Mouse (Mus musculus): ENCODE measurements around the gene Gpc5. TPM values are rescaled to one million over a fixed set of nuclear protein-coding genes. Genes with fewer than 3 reads are reported as not detected.

Gpc5 gene
- polyA plus RNA-seq, 1 experiment from 2014 or later, result 2.1 TPM

GRCm38 (mm10) chr14:116543746-116544145, 1451.7 kb downstream of the Gpc5 start:
- Histone ChIP-seq H3K9ac (replicated peaks) (no peak overlapping the region), H3K4me1 (no peaks in the 10 kb centered on the region), H3K4me2 (replicated peaks) (no peak overlapping the region), H3K4me3 (no peak overlapping the region), H3K27ac (replicated peaks) (no peak overlapping the region), H3K27me3 (no peaks in the 10 kb centered on the region), H3K36me3 (no peaks in the 10 kb centered on the region), H3K9me3 (no peaks in the 10 kb centered on the region)
- no peak; the same call in 1 of the 2 replicates for ATAC-seq (replicated peaks)

- no peaks in the 10 kb centered on the region for H3K4me1 ChIP-seq
- H3K4me2 ChIP-seq (replicated peaks), result no peak overlapping the region
- no peak for ATAC-seq (replicated peaks)
- H3K4me3 ChIP-seq, result no peak overlapping the region
- H3K36me3 ChIP-seq, result no peaks in the 10 kb centered on the region
- no peaks in the 10 kb centered on the region for H3K9me3 ChIP-seq
- 82% methylated on average over 5 of the region's 5 CpGs for WGBS
- no peaks in the 10 kb centered on the region for H3K27me3 ChIP-seq
- no peak overlapping the region for H3K9ac ChIP-seq (replicated peaks)
- H3K27ac ChIP-seq (replicated peaks), result no peak overlapping the region
These were observed 1459.4 kb downstream of the Gpc5 start for GRCm38 (mm10) chr14:116551401-116551800.

GRCm38 (mm10) chr14:116553316-116553715, 1461.3 kb downstream of the Gpc5 start:
- H3K27ac ChIP-seq (replicated peaks), result no peak overlapping the region
- no peak overlapping the region for H3K9ac ChIP-seq (replicated peaks)
- H3K4me3 ChIP-seq, result no peak overlapping the region
- no peaks in the 10 kb centered on the region for H3K9me3 ChIP-seq
- H3K27me3 ChIP-seq, result no peaks in the 10 kb centered on the region
- no peaks in the 10 kb centered on the region for H3K4me1 ChIP-seq
- WGBS, result 21% methylated on average over 7 of the region's 7 CpGs
- H3K36me3 ChIP-seq, result no peaks in the 10 kb centered on the region
- no peak for ATAC-seq (replicated peaks)
- no peak overlapping the region for H3K4me2 ChIP-seq (replicated peaks)

GRCm38 (mm10) chr14:116558141-116558800, 1466.3 kb downstream of the Gpc5 start:
- Histone ChIP-seq H3K4me2 (replicated peaks) (no peak overlapping the region), H3K4me1 (0 out of 2 replicates have a peak, but pooled peaks cover 5% of the 10 kb centered on the region), H3K36me3 (no peaks in the 10 kb centered on the region), H3K27ac (replicated peaks) (no peak overlapping the region), H3K9me3 (no peaks in the 10 kb centered on the region), H3K27me3 (no peaks in the 10 kb centered on the region), H3K4me3 (no peak overlapping the region), H3K9ac (replicated peaks) (no peak overlapping the region)
- 78% methylated on average over 9 of the region's 9 CpGs for WGBS
- ATAC-seq (replicated peaks), result no peak

GRCm38 (mm10) chr14:116559990-116560389, 1468.0 kb downstream of the Gpc5 start:
- WGBS, result 26% methylated on average over 1 of the region's 1 CpGs
- Histone ChIP-seq H3K9ac (replicated peaks) (no peak overlapping the region), H3K27me3 (no peaks in the 10 kb centered on the region), H3K27ac (replicated peaks) (no peak overlapping the region), H3K4me3 (no peak overlapping the region), H3K4me1 (0 out of 2 replicates have a peak, but pooled peaks cover 5% of the 10 kb centered on the region), H3K36me3 (no peaks in the 10 kb centered on the region), H3K4me2 (replicated peaks) (no peak overlapping the region), H3K9me3 (no peaks in the 10 kb centered on the region)
- peak; percentile 64 for ATAC-seq (replicated peaks)

MicroRNAs encoded within 50 kb of the gene (microRNA counts, 519-probe panel; counts per million panel counts)
- microRNA mmu-miR-18a, result 2,640 counts per million, percentile 60 among the panel's probes with 10 or more counts
- 4,553 counts per million, percentile 95 among the panel's probes with 10 or more counts for microRNA mmu-miR-19a
- 4,137 counts per million, percentile 93 among the panel's probes with 10 or more counts for microRNA mmu-miR-19b
- microRNA mmu-miR-20a+mmu-miR-20b, result 4,872 counts per million, percentile 99 among the panel's probes with 10 or more counts
- microRNA mmu-miR-92a, result 1,386 counts per million, percentile 8 among the panel's probes with 10 or more counts

Small RNA genes lying within 50 kb of the gene (microRNA-seq; reads per million reads assigned to microRNA genes)
- gene Mir17, result 34,996 reads per million, percentile 99 among the genes with 10 or more reads in this experiment
- gene Mir18, result 3,758 reads per million, percentile 89 among the genes with 10 or more reads in this experiment
- gene Mir19a, result 88.5 reads per million, percentile 52 among the genes with 10 or more reads in this experiment
- 15.4 reads per million, percentile 30 among the genes with 10 or more reads in this experiment for gene Mir19b-1
- 12,816 reads per million, percentile 96 among the genes with 10 or more reads in this experiment for gene Mir20a
- 3,163 reads per million, percentile 88 among the genes with 10 or more reads in this experiment for gene Mir92-1
